Mouse (Mus musculus): Measurements from ENCODE around the gene Rbmx. TPM values are rescaled to one million over a fixed set of nuclear protein-coding genes. Genes with fewer than 3 reads are reported as not detected.

The Rbmx gene
- polyA plus RNA-seq, 1 experiment = 19.2 TPM

DNA sequence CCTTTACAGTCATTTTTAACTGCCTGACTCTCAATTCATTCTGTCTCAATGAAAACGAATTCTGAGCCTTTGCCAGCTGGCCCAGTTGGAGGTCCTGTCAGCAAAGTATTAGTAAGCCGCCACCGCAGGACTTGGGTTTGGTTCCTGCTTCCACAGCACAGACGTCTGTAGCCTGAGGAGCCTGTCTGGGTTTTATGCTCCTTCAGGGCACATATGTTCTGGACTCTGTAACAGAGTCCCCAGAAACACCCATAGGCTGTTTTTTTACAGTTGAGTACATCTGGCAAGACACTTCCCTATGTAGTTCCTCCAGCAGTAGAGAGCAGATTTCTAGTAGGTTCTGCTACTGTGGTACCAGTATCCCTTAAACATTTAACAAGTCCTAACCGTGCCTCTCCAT is 11.9 kb downstream of the Rbmx start:
- no peak overlapping the region for H3K4me3 ChIP-seq (ENCODE audit: insufficient read depth, low read depth, low read length)
- WGBS = 49% methylated on average over 5 of the region's 5 CpGs
- no peaks in the 10 kb centered on the region for H3K27me3 ChIP-seq (replicated peaks; ENCODE audit: control insufficient read depth, insufficient read depth, low read length)
- H3K36me3 ChIP-seq (ENCODE audit: control insufficient read depth, insufficient read depth, low read length) = no peaks in the 10 kb centered on the region; the same call in 1 of the 2 replicates
- peaks cover 3% of the 10 kb centered on the region; the same call in 1 of the 2 replicates for H3K4me1 ChIP-seq (ENCODE audit: control insufficient read depth, insufficient read depth, low read length)
- peak; percentile 36 for DNase-seq
- no peak overlapping the region for H3K27ac ChIP-seq (ENCODE audit: insufficient read depth, low read depth, low read length)
- no peak for TF ChIP-seq CTCF (conservative IDR thresholded peaks at IDR 0.05; ENCODE audit: insufficient read depth, insufficient read length, low read depth, low read length)

DNA sequence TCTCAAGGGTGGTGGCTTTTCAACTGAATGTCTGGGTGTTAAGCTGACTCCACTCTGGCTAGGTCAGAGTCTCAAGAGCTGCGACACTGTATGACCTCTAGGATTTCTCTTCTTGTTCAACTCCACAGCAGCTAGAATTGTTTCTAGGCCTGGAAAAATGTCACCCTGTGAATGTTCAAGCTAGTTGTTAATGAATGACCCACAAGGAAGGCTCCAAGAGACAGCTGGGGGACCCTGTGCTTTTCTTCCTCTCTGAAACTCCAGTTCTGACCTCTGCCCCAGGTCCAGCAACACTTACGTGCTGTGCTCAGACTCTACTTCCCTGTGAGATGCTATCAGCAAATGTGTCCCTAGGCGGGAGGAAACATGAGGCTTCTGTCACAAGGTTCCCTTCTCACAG is 14.3 kb downstream of the Rbmx start:
- WGBS = 38% methylated on average over 3 of the region's 3 CpGs
- Histone ChIP-seq H3K27ac (ENCODE audit: insufficient read depth, low read depth, low read length) (peak overlapping the region; percentile 45), H3K36me3 (ENCODE audit: control insufficient read depth, insufficient read depth, low read length) (no peaks in the 10 kb centered on the region), H3K27me3 (replicated peaks; ENCODE audit: control insufficient read depth, insufficient read depth, low read length) (no peaks in the 10 kb centered on the region), H3K4me3 (ENCODE audit: insufficient read depth, low read depth, low read length) (no peak overlapping the region), H3K4me1 (ENCODE audit: control insufficient read depth, insufficient read depth, low read length) (peaks cover 3% of the 10 kb centered on the region; the same call in 1 of the 2 replicates)
- TF ChIP-seq POLR2A (IDR thresholded peaks at IDR 0.05; ENCODE audit: low read depth, low read length) = no peak
- no peak for TF ChIP-seq CTCF (conservative IDR thresholded peaks at IDR 0.05; ENCODE audit: insufficient read depth, insufficient read length, low read depth, low read length)
- DNase-seq = peak; percentile 82

DNA sequence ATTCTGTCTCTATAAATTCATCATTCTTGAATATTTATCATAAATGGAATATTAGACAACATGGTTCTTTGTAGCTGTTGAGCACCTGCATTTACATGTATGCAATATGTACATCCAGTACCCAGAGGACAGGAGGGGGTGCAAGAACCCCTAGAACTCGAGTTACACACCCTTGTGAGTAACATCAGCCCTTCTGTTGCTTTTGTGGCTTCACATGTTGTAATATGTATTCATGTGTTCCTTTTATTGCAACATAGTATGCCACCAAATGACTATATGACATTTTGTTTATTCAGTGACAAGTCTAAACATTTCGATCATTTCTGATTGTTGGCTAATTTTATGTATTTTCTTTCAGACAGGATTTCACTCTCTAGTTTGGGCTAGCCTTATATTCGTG is 15.7 kb downstream of the Rbmx start:
- 92% methylated on average over 3 of the region's 3 CpGs for WGBS
- DNase-seq = no peak
- no peak overlapping the region for H3K27ac ChIP-seq (ENCODE audit: insufficient read depth, low read depth, low read length)
- no peak for TF ChIP-seq CTCF (conservative IDR thresholded peaks at IDR 0.05; ENCODE audit: insufficient read depth, insufficient read length, low read depth, low read length)
- TF ChIP-seq POLR2A (IDR thresholded peaks at IDR 0.05; ENCODE audit: low read depth, low read length) = no peak
- H3K4me1 ChIP-seq (ENCODE audit: control insufficient read depth, insufficient read depth, low read length) = peaks cover 3% of the 10 kb centered on the region; the same call in 1 of the 2 replicates
- H3K36me3 ChIP-seq (ENCODE audit: control insufficient read depth, insufficient read depth, low read length) = no peaks in the 10 kb centered on the region
- H3K27me3 ChIP-seq (replicated peaks; ENCODE audit: control insufficient read depth, insufficient read depth, low read length) = no peaks in the 10 kb centered on the region
- no peak overlapping the region for H3K4me3 ChIP-seq (ENCODE audit: insufficient read depth, low read depth, low read length)

DNA sequence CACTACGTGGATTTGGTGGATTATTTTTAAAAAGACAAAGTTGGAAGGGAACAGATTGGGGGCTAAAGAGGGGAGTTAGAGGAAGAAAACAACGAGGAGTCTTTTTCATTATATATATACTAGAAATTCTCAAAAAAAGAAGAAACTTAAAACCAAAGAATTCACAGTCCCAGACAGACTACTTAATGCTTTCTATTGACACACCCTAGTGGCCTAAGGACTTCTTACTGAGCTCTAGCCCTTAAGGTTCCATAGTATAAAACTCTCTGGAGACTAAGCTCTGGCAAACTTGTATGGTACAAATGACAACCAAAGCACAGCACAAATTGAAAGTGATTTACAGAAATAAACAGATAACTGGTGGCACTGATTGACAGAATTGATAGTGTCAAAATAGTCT is 18.8 kb downstream of the Rbmx start:
- WGBS = 80% methylated on average over 2 of the region's 2 CpGs

DNA sequence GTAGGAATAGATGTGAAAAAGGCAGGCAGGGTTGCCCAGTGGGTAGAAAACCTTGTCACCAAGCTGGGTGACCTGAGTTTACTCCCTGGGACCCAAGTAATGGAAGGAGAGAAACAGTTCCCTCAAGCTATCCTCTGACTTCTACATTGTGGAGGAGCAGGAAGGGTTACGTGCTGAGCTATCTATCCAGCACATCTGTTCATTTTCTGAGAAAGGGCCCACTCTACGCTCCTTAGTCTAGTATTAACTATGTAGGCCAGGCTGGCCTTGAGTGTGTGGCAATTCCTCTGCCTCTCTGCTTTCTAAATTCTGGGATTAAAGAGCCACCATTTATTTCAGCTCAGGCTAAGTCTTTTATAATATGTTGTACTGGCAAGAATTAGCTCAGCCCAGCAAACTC is 19.3 kb downstream of the Rbmx start:
- H3K27me3 ChIP-seq (replicated peaks; ENCODE audit: control insufficient read depth, insufficient read depth, low read length) = no peaks in the 10 kb centered on the region
- TF ChIP-seq POLR2A (IDR thresholded peaks at IDR 0.05; ENCODE audit: low read depth, low read length) (no peak), CTCF (conservative IDR thresholded peaks at IDR 0.05; ENCODE audit: insufficient read depth, insufficient read length, low read depth, low read length) (no peak)
- no peak for DNase-seq
- H3K36me3 ChIP-seq (ENCODE audit: control insufficient read depth, insufficient read depth, low read length) = no peaks in the 10 kb centered on the region
- H3K4me1 ChIP-seq (ENCODE audit: control insufficient read depth, insufficient read depth, low read length) = no peaks in the 10 kb centered on the region
- H3K4me3 ChIP-seq (ENCODE audit: insufficient read depth, low read depth, low read length) = no peak overlapping the region
- H3K27ac ChIP-seq (ENCODE audit: insufficient read depth, low read depth, low read length) = no peak overlapping the region
- 87% methylated on average over 2 of the region's 2 CpGs for WGBS

More for the DNA sequence above, 18.8 kb downstream of the Rbmx start:
- no peak for DNase-seq
- Histone ChIP-seq H3K4me3 (ENCODE audit: insufficient read depth, low read depth, low read length) (no peak overlapping the region), H3K27me3 (replicated peaks; ENCODE audit: control insufficient read depth, insufficient read depth, low read length) (no peaks in the 10 kb centered on the region), H3K36me3 (ENCODE audit: control insufficient read depth, insufficient read depth, low read length) (no peaks in the 10 kb centered on the region), H3K4me1 (ENCODE audit: control insufficient read depth, insufficient read depth, low read length) (peaks cover 3% of the 10 kb centered on the region; the same call in 1 of the 2 replicates), H3K27ac (ENCODE audit: insufficient read depth, low read depth, low read length) (no peak overlapping the region)
- no peak for TF ChIP-seq POLR2A (IDR thresholded peaks at IDR 0.05; ENCODE audit: low read depth, low read length)
- TF ChIP-seq CTCF (conservative IDR thresholded peaks at IDR 0.05; ENCODE audit: insufficient read depth, insufficient read length, low read depth, low read length) = no peak

GRCm38 (mm10) chrX:57372965-57373364 is 19.9 kb downstream of the Rbmx start:
- H3K4me3 ChIP-seq (ENCODE audit: insufficient read depth, low read depth, low read length) = no peak overlapping the region
- no peaks in the 10 kb centered on the region for H3K27me3 ChIP-seq (replicated peaks; ENCODE audit: control insufficient read depth, insufficient read depth, low read length)
- no peaks in the 10 kb centered on the region; the same call in 1 of the 2 replicates for H3K4me1 ChIP-seq (ENCODE audit: control insufficient read depth, insufficient read depth, low read length)
- H3K36me3 ChIP-seq (ENCODE audit: control insufficient read depth, insufficient read depth, low read length) = no peaks in the 10 kb centered on the region
- 63% methylated on average over 4 of the region's 4 CpGs for WGBS
- H3K27ac ChIP-seq (ENCODE audit: insufficient read depth, low read depth, low read length) = no peak overlapping the region
- DNase-seq = no peak
- TF ChIP-seq CTCF (conservative IDR thresholded peaks at IDR 0.05; ENCODE audit: insufficient read depth, insufficient read length, low read depth, low read length) (no peak), POLR2A (IDR thresholded peaks at IDR 0.05; ENCODE audit: low read depth, low read length) (no peak)

DNA sequence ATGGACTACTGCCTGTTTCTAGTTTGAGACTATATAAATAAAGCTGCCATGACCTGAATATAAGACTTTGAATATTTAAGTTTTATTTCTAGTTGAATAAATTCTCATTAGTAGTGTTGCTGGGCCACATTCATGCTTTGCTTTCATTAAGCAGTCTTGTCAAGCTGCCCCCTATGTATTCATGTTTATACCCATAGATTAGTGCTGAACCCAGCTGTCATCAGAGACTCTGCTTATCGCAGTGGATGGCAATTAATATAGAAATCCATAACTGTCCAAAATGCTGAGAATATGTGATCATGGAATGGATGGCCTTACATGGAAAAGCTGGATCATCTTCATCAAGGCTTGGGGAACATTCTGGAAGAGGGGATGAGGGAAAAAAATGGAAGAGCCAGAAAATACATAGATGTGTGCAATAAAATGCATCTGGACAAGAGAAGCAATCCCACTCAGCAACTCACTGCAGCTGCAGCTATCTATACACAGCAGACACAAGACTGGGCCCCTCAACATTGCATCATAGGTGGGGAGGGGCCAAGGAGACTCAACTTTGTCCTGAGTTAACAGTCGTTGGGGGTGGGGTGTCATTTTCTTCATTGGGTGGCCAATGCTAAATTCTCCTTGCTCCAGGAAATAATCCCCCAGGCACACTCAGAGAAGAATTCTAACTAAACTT is 27.8 kb downstream of the Rbmx start:
- Histone ChIP-seq H3K27me3 (replicated peaks; ENCODE audit: control insufficient read depth, insufficient read depth, low read length) (no peaks in the 10 kb centered on the region), H3K4me1 (ENCODE audit: control insufficient read depth, insufficient read depth, low read length) (no peaks in the 10 kb centered on the region; the same call in 1 of the 2 replicates), H3K4me3 (ENCODE audit: insufficient read depth, low read depth, low read length) (no peak overlapping the region), H3K27ac (ENCODE audit: insufficient read depth, low read depth, low read length) (no peak overlapping the region), H3K36me3 (ENCODE audit: control insufficient read depth, insufficient read depth, low read length) (no peaks in the 10 kb centered on the region)
- TF ChIP-seq CTCF (conservative IDR thresholded peaks at IDR 0.05; ENCODE audit: insufficient read depth, insufficient read length, low read depth, low read length) = no peak
- TF ChIP-seq POLR2A (IDR thresholded peaks at IDR 0.05; ENCODE audit: low read depth, low read length) = no peak
- no peak for DNase-seq
- 57% methylated on average over 2 of the region's 2 CpGs for WGBS

All from kidney, adult 2 months (tissue).